Mouse (Mus musculus): ENCODE results near the gene Kitl. TPM values are rescaled to one million over a fixed set of nuclear protein-coding genes. Genes with fewer than 3 reads are reported as not detected.

The Kitl gene
- polyA plus RNA-seq, 1 experiment, result 26.7 TPM

DNA sequence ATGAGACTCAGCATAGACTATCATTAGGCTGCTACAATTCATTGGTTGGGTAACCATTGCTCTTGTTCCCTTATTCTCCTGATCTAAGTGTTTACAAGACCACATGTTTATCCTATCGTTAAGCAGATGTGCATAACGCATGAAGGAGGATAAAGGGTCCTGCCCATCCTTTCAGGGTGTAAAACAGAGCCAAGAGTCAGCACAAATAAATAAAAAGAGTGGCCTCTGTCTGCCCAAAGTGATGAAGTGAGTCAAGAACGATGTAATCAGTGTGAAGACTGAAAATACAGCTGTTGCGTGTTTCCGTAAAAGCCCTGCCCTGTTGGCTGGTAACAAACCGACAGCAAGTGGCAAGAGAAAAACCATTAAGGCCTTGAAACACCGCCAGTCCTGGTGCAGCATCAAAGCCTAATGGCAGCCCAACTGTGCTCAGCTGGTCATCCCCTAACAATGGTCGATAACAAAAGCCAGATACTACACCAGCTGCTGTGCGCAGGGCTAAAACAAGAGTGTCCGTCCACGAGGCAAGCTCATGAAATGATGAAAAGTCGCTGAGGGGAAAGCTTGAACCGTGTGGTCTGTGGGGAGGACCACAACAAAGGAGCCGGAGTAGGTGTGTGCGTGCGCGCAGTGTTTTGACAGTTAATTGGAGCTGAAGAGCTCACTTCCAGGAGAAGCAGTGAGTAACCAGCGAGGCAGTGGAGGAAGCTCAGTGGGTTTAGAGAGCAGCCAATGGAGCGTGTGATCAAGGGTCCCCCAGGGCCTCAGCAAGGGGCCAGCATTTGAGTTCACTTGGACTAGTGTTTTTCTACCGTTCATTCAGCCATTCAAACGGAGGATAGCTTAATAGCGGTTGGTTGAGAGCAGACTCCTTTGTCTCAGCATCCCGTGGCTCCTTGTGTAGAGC is 112.7 kb downstream of the Kitl start:
- peak; percentile 87 for DNase-seq (ENCODE audit: low read depth)
- no peak for TF ChIP-seq CTCF (IDR thresholded peaks at IDR 0.05; ENCODE audit: borderline replicate concordance, extremely low read depth, insufficient read depth, insufficient read length)
- no peak for TF ChIP-seq POLR2A (IDR thresholded peaks at IDR 0.05; ENCODE audit: borderline replicate concordance, extremely low read depth, insufficient read depth, insufficient read length, poor library complexity, severe bottlenecking)

GRCm38 (mm10) chr10:100131657-100132056 is 116.2 kb downstream of the Kitl start:
- no peak for DNase-seq (ENCODE audit: low read depth)
- no peak for TF ChIP-seq POLR2A (IDR thresholded peaks at IDR 0.05; ENCODE audit: borderline replicate concordance, extremely low read depth, insufficient read depth, insufficient read length, poor library complexity, severe bottlenecking)
- no peak for TF ChIP-seq CTCF (IDR thresholded peaks at IDR 0.05; ENCODE audit: borderline replicate concordance, extremely low read depth, insufficient read depth, insufficient read length)

- DNase-seq (ENCODE audit: low read depth), result peak; percentile 27
- TF ChIP-seq CTCF (IDR thresholded peaks at IDR 0.05; ENCODE audit: borderline replicate concordance, extremely low read depth, insufficient read depth, insufficient read length) (no peak), POLR2A (IDR thresholded peaks at IDR 0.05; ENCODE audit: borderline replicate concordance, extremely low read depth, insufficient read depth, insufficient read length, poor library complexity, severe bottlenecking) (no peak)
Measured at GRCm38 (mm10) chr10:100132304-100132703, 116.9 kb downstream of the Kitl start.

- TF ChIP-seq POLR2A (IDR thresholded peaks at IDR 0.05; ENCODE audit: borderline replicate concordance, extremely low read depth, insufficient read depth, insufficient read length, poor library complexity, severe bottlenecking) (no peak), CTCF (IDR thresholded peaks at IDR 0.05; ENCODE audit: borderline replicate concordance, extremely low read depth, insufficient read depth, insufficient read length) (no peak)
- no peak for DNase-seq (ENCODE audit: low read depth)
Measured at GRCm38 (mm10) chr10:100138552-100138951, 123.1 kb downstream of the Kitl start.

GRCm38 (mm10) chr10:100148123-100148522 is 132.7 kb downstream of the Kitl start:
- no peak for TF ChIP-seq POLR2A (IDR thresholded peaks at IDR 0.05; ENCODE audit: borderline replicate concordance, extremely low read depth, insufficient read depth, insufficient read length, poor library complexity, severe bottlenecking)
- no peak for TF ChIP-seq CTCF (IDR thresholded peaks at IDR 0.05; ENCODE audit: borderline replicate concordance, extremely low read depth, insufficient read depth, insufficient read length)
- DNase-seq (ENCODE audit: low read depth), result no peak
